Mouse (Mus musculus) C2C12 (cell line): Measurements from ENCODE around the gene Haus3.

ENCODE experiments used
- CEBPB ChIP-seq: IDR thresholded peaks from one replicate; pipeline ENCODE4 v1.6.1; 2011; ENCODE audit warnings: low read depth, mild to moderate bottlenecking, control low read depth, moderate library complexity
- CTCF ChIP-seq: IDR thresholded peaks from one replicate; pipeline ENCODE4 v1.5.1; 2011; ENCODE audit not compliant: control insufficient read depth, insufficient read depth, insufficient read length
- FOSL1 ChIP-seq: IDR thresholded peaks from one replicate; pipeline ENCODE4 v1.8.0; 2011; ENCODE audit warnings: mild to moderate bottlenecking, low read length; ENCODE audit not compliant: poor library complexity, insufficient read depth, severe bottlenecking
- MAX ChIP-seq: IDR thresholded peaks from one replicate; pipeline ENCODE4 v1.6.1; 2011; ENCODE audit warnings: mild to moderate bottlenecking, control low read depth
- MYOG ChIP-seq: IDR thresholded peaks from one replicate; pipeline ENCODE4 v1.6.1; 2011; ENCODE audit not compliant: control insufficient read depth, insufficient read length; ENCODE audit errors: extremely low read depth
- USF1 ChIP-seq: IDR thresholded peaks from one replicate; pipeline ENCODE4 v1.6.1; 2011; ENCODE audit warnings: low read depth, mild to moderate bottlenecking, control low read depth, moderate library complexity

GRCm38 (mm10) chr5:34105681-34106080 lies 63.6 kb downstream of the Haus3 start:
- TF ChIP-seq CTCF (no peak), CEBPB (no peak), MYOG (no peak), USF1 (no peak), FOSL1 (no peak), MAX (no peak)
